Mouse (Mus musculus): Measurements from ENCODE around the gene Ubp1.
"Not testable (repeated sequence)": the region's sequence is repeated elsewhere in the genome, so short reads cannot be mapped to it uniquely, and the experiment has no call there.

Gene Ubp1

GRCm38 (mm10) chr9:113930534-113931374 is at the start of gene Ubp1:
Ubp1 (plus strand) TSS chr9:113930934.
- in situ Hi-C loops (cut with MboI; ENCODE audit: low sequenced_read_pairs), result no loop called here

DNA sequence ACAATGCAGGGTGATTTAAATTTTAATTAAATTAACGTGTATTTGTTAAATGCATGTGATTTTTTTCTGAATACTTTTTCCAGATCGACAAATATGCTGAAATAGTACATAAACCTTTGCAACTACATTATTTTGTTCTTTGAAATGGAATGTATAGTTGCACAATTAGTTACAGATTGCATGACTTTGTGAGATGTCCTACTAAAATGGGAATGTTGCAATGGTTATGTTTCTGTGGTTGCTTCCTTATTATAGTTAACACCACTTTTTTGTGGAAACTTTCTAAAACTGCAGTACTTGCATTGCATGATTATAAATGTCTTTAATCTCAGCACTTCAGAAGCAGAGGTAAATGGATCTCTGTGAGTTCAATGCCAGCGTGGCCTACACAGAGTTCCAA is 35.8 kb upstream of the Ubp1 start:
- in situ Hi-C loops (cut with MboI; ENCODE audit: low sequenced_read_pairs), result no loop called here

GRCm38 (mm10) chr9:113903136-113903535 is 27.6 kb upstream of the Ubp1 start:
- in situ Hi-C loops (cut with MboI; ENCODE audit: low sequenced_read_pairs), result no loop called here

DNA sequence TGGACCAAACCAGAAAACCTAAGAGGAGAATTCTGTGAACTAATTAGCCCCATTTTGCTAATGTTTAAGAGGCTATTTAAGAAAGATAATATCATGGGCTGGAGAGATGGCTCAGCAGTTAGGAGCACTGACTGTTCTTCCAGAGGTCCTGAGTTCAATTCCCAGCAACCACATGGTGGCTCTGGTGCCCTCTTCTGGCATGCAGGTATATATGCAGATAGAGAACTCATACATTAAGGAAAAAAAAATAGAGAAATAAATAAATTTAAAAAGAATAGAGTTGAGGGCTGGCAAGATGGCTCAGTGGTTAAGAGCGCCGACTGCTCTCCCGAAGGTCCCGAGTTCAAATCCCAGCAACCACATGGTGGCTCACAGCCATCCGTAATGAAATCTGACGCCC is 26.4 kb upstream of the Ubp1 start:
- in situ Hi-C loops (cut with MboI; ENCODE audit: low sequenced_read_pairs), result not testable (repeated sequence)

DNA sequence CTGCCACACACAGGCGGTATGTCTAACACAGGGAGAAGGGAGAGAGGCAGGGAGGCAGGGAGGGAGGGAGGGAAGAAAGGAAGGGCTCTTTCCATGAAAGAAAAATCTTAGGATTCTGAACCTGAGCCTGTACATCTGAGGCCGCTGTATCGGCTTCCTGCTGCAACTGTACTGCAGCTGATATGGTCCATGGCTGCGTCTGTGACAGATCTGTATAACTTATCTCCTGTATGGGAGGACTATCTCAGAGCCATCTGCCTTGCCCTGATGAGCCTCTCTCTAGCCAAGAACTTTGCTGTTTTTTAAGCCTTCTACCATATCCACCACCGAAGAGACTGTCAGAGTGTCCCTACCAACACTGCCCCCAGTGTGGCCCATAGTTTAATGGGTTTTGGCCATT is 14.9 kb upstream of the Ubp1 start:
- in situ Hi-C loops (cut with MboI; ENCODE audit: low sequenced_read_pairs), result no loop called here

GRCm38 (mm10) chr9:113922677-113923076 is 8.1 kb upstream of the Ubp1 start:
- in situ Hi-C loops (cut with MboI; ENCODE audit: low sequenced_read_pairs), result no loop called here

- in situ Hi-C loops (cut with MboI; ENCODE audit: low sequenced_read_pairs), result no loop called here
These were observed 5.9 kb upstream of the Ubp1 start for GRCm38 (mm10) chr9:113924883-113925282.

GRCm38 (mm10) chr9:113928591-113928990 is 2.1 kb upstream of the Ubp1 start:
- in situ Hi-C loops (cut with MboI; ENCODE audit: low sequenced_read_pairs), result no loop called here

DNA sequence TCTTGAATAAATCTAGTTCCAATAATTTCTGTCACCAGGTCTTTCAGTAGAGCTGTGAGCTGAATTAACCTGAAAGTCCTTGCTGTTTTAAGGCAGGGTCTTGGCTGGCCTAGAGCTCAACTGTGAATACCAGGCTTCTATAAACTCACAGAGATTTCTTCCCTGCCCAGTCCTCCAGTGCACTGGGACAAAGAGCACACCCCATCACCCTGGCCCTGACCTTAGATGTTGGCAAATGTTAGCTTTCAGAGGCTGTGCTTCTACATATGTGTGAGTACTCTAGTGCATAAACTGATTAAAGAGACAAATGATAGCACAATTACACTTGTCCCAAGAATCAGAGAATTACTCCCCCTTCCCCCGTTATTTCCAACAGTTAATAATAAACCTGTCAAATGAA is 1.1 kb upstream of the Ubp1 start:
- in situ Hi-C loops (cut with MboI; ENCODE audit: low sequenced_read_pairs), result no loop called here

- in situ Hi-C loops (cut with MboI; ENCODE audit: low sequenced_read_pairs), result no loop called here
These were observed 803 bp downstream of the Ubp1 start for GRCm38 (mm10) chr9:113931375-113932099.

DNA sequence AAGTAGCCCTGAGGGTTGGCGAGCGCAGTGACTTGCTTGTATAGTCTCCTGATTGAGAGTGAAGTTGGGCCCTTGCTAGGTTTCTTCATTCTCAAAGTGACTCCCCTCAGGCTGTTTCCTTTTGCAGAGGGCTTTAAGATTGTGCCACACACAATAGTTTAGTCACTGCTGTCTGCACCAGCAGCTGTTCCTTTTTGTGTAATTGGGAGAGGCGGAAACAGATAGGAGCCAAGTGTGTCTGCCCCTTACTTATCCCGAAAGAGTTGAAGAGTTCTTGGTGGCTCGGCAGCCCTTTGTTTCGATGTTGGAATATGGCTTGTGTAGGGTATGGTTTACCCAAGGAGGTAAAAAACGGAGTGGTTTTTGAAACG is 1.4 kb downstream of the Ubp1 start:
- in situ Hi-C loops (cut with MboI; ENCODE audit: low sequenced_read_pairs), result no loop called here

GRCm38 (mm10) chr9:113932501-113932900 is 1.8 kb downstream of the Ubp1 start:
- in situ Hi-C loops (cut with MboI; ENCODE audit: low sequenced_read_pairs), result no loop called here

DNA sequence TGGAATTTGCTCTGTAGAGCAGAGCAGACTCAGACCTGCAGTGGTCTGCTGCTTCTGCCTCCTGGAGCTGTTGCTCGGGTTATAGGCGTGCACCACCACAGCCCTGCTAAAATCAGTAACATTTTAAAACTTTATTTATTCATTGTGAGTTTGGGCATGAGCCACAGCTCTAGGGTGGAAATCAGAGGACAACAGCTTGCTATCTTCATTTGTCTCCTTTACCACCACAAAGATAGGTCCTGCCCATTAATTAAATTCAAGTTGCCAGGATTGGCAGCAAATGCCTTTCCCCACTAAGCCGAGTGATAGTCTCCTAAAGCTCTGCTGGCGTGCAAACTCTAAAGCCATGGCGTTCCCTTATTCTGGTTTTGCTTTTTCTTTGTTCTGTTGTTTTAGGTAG is 4.9 kb downstream of the Ubp1 start:
- in situ Hi-C loops (cut with MboI; ENCODE audit: low sequenced_read_pairs), result no loop called here

DNA sequence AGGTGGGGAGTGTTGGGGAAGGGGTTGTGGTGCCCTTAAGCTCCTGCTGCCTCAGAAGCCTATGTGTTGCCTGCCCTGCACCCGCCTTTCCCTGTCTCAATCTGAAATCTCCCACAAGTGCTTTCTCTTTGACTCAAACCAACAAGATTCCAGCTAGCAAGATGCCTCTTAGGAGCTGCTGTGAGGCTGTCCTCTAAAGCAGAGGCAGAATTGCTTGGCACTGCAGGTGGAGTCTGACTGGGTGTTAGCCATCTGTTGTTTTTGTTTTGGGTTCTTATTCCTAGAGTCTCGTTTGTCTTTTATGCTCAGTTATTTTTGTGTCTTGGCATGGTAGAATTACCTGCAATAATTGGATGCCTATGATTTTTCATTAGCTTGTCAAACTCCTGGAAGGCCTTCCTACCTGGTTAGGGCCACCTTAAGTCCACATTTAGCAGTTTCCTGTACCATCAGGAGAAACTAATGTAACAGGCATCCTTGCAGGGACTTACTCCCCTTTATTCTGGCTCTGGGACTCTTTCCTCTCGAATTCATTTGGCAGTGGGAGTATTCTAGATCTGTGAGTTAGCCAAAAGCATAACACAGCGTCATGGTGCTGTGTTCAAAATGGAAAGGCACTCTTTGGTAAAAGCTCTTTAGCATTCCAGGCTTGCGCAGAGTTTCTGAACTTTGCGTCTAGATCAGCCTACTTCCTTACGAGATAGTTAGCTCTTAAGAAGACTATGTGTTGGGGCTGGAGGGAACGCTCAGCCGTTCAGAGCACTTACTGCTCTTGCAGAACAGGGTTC is 8.5 kb downstream of the Ubp1 start:
- in situ Hi-C loops (cut with MboI; ENCODE audit: low sequenced_read_pairs), result no loop called here

GRCm38 (mm10) chr9:113941103-113941805 is 10.5 kb downstream of the Ubp1 start:
- in situ Hi-C loops (cut with MboI; ENCODE audit: low sequenced_read_pairs), result no loop called here

- in situ Hi-C loops (cut with MboI; ENCODE audit: low sequenced_read_pairs), result no loop called here
These were observed 12.6 kb downstream of the Ubp1 start for GRCm38 (mm10) chr9:113943372-113943771.

GRCm38 (mm10) chr9:113947216-113947615 is 16.5 kb downstream of the Ubp1 start:
- in situ Hi-C loops (cut with MboI; ENCODE audit: low sequenced_read_pairs), result no loop called here

DNA sequence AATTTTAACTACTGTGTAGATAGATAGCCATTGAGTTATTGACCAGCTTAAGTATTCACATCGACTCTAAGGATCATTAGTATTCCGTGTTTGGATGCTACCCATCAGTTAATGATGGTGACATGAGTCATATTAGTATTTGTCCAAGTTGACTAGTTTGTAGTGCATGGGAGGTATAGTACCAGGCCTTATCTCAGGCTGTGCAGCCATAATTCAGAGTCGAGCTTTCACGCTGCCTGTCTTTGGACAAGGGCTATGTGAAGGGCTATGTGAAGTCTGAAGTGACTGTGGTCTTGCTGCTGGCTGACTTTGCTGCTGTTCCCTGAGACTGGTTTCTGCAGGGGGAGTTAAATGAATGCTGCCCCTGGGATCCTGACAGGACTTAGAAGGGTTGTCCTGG is 27.0 kb downstream of the Ubp1 start:
- in situ Hi-C loops (cut with MboI; ENCODE audit: low sequenced_read_pairs), result no loop called here

- in situ Hi-C loops (cut with MboI; ENCODE audit: low sequenced_read_pairs), result no loop called here
These were observed 33.0 kb downstream of the Ubp1 start for GRCm38 (mm10) chr9:113963718-113964117.

- in situ Hi-C loops (cut with MboI; ENCODE audit: low sequenced_read_pairs), result no loop called here
These were observed 33.7 kb downstream of the Ubp1 start for GRCm38 (mm10) chr9:113964415-113964814.

- in situ Hi-C loops (cut with MboI; ENCODE audit: low sequenced_read_pairs), result no loop called here
These were observed 36.1 kb downstream of the Ubp1 start for GRCm38 (mm10) chr9:113966838-113967237.
